Mouse (Mus musculus) T-helper 2 cell (primary cell): ENCODE measurements around the gene Rmnd5b.
"Not testable (repeated sequence)": the region's sequence is repeated elsewhere in the genome, so short reads cannot be mapped to it uniquely, and the experiment has no call there.

Experiments
- in situ Hi-C: fragments of 300-600 bp; cut with MboI, MseI; formaldehyde crosslinking; loops from one replicate; pipeline ENCODE4 v1.15.1; 2025; ENCODE audit warnings: high pct_unique_total_duplicates

Rmnd5b gene

DNA sequence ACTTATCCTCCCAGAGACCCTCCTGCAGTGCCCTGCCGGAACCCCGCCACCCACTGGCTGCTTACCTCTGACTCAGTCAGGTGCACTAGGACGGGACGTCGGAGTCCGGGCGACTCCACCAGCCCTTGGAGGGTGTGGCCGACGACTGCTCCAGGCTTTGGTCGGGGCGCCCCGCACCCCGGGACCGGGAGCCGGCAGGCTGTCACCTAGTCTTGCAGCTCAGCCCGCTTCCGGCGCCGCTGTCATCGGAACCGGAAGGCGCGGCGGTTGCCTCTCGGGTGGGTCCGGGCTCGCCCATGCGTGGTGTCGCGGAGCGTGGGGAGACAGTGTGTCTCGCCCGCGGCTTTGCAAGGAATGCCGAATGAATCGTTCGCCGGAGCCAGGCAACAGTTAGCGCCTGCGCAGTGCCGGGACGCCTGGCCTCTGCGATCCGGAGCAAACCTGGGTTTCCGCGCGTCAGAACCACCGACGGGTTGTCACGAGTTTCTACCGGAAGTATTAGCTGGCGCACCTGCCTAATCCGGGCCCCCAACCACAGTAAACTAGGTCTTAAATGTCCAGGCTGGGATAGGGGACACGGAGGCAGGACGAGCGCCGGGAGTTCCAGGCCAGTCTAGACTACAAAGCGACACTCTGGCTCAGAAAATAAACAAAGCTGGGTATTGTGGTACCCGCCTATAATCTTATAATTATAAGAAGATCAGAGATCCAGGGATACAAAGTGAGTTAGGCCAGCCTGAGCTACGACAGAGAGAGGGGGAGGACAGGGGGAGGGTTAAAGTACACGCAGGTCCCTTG lies at the start of gene Rmnd5b:
TSS of gene Rmnd5b (minus strand) at position 372 of the 798 bp plus-strand sequence.
- in situ Hi-C loops, result no loop called here

DNA sequence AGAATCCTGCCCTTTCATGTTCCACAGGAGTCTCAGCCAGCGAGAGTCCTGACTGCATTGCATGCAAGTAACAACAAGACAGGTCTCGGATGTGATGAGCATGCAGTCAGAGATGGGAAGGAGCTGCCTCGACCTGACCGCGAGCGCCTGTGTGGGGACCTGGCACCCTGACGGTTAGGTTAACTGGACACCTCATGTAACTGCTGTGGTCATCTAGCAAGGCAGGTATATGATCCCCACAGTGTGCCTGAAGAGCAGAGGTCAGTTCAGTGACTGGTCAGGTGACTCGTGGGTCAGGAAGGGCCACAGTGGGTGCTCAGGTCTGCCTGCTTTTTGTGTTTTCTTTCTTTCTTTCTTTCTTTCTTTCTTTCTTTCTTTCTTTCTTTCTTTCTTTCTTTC lies 46.3 kb upstream of the Rmnd5b start:
- in situ Hi-C loops, result loop anchor here (5.0 kb wide), 1 partner anchor 60 kb away; no protein-coding TSS in a partner anchor

DNA sequence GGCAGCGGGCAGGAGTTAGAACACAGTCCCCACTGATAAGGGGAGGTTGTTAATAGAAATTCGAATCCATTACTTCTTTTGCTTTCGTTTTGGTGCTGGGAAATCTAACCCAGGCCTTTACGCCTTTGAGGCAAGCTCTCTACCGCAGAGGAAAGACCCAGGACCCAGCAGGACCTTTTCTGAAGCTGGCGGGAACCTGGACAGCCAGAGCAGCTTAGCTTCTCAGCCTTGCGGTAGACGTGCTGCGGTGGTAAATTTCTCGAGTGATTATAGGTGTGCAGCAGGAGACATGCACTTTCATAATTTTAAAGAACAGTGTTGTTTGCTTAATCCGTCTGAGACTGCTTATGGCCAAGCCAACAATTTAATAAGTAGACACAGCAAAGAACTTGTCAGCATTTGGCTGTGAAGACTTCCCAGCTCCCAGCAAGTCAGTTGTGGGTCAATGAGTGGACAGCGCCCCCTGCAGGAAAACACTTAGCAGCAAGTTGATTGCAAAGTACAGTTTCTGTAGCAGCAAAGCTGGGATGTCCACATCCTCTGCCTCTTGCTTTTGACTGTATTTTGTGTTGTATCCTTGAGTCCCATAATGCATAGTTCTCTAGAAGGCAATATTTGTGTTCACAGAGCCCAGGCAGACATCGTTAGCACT lies 45.8 kb upstream of the Rmnd5b start:
- in situ Hi-C loops, result loop anchor here (5.0 kb wide), 1 partner anchor 59 kb away; no protein-coding TSS in a partner anchor

DNA sequence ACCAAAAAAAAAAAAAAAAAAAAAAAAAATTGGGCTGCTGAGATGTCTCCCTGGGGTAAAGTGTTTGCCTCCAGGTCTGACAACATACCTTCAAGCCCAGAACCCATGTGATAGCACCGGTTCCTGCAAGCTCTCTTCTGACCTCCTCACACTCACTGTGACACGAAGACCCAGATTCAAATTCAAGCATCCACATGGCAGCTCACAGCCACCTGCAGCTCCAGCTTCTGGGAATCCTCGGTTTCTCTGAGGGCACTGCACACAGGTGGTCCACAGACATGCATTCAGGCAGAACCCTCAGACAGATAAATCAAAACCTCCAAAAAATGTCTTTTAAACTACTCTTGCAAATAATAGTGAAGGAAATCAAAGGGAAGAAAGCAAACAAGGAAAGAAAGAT lies 43.8 kb upstream of the Rmnd5b start:
- in situ Hi-C loops, result no loop called here

DNA sequence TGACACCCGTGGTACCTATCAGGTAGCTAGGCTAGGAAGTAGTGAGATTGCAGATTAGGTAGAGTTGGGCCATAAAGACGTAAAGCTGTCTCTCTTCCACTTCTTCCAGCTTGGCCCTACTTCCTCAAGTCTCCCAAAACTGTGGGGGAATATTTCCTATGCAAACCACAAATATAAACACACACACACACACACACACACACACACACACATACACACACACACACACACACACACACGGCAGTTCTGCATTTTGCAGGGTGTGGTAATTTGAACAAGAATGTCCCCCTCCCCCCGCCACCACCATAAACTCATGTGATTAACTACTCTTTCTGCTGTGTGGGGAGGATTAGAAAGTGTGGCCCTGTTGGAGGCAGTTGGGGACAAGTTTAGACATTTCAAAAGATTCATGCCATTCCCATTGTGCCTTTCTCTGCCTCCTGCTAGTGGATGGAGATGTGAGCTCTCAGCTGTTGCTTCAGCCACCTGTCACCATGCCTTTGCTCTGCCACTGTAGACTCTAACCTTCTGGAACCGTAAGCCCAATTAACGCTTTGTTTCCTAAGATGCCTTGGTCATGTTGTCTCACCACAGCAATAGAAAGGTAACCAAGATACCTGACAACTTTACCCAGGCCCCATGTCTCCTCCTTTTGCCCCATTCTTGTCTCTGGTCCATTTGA lies 42.2 kb upstream of the Rmnd5b start:
- in situ Hi-C loops, result no loop called here

DNA sequence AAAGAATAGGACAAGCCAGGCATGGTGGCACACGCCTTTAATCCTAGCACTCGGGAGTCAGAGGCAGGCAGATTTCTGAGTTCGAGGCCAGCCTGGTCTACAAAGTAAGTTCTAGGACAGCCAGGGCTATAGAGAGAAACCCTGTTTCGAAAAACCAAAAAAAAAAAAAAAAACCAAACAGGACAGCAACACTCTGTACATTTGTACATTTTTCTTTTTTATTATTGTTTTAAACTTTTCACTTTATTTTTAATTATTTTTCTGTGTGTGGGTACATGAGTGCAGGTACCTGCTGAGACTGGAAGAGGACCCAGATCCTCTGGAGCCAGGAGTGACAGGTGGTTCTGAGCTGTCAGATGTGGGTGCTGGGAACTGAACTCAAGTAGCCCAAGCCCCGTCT lies 39.7 kb upstream of the Rmnd5b start:
- in situ Hi-C loops, result no loop called here

DNA sequence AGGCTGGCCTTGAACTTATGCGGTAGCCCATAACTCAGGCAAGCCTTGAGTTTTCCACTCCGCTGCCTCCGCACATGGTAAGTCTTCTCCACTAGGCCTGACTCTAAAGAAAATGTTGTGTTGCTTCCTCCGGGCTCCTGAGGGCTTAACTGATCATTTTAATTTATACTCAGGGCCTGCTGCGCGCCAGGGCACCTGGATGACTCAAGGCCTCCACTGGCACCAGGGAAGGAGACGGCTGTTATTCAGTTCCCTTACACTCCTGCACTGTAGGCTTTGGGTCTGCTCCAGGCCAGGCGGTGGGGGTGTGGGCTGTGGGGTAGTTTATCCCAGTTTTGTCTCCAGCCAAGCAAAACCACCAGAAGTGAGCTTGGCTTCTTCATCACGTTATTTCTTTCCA lies 37.6 kb upstream of the Rmnd5b start:
- in situ Hi-C loops, result no loop called here

DNA sequence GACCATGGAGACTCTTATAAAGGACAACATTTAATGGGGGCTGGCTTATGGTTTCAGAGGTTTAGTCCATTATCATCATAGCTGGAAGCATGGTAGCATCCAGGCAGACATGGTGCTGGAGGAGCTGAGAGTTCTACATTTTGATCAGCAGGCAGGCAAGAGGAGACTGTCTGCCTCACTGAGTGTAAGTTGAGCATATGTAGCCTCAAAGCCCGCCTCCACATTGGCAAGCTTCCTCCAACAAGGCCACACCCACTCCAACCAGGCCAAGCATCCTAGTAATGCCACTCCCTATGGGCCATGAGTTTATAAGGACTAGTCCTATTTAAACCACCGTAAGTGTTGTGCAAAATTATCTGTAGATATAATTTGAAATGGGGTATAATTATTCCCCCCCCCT lies 35.7 kb upstream of the Rmnd5b start:
- in situ Hi-C loops, result no loop called here

DNA sequence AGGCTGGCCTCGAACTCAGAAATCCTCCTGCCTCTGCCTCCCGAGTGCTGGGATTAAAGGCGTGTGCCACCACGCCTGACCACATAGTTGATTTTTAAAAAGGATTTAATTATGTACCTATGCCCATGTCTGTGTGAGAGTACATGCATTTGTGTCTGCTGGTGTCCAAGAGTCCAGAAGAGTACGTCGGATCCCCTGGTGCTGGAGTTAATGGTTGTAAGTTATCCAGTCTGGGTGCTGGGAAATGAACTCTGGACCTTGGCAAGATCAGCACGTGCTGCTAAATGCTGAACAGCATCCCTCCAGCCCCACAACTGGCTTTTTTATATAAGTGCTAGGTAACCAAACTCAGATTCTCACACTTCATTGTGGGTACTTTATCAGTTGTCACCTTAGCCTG lies 35.1 kb upstream of the Rmnd5b start:
- in situ Hi-C loops, result no loop called here

DNA sequence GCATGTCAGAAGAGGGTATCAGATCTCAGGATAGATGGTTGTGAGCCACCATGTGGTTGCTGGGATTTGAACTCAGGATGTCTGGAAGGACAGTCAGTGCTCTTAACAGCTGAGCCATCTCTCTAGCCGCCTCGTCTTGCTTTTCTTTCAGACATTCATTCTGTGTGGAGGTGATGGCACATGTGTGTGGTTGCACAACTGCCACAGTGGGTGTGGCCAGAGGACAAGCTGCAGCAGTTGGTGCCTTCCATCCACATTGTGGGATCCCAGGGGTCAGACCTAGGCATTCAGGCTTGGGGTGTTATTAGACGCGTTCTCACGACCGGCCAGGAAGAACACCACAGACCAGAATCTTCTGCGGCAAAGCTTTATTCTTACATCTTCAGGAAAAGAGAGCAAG lies 29.1 kb upstream of the Rmnd5b start:
- in situ Hi-C loops, result not testable (repeated sequence)

DNA sequence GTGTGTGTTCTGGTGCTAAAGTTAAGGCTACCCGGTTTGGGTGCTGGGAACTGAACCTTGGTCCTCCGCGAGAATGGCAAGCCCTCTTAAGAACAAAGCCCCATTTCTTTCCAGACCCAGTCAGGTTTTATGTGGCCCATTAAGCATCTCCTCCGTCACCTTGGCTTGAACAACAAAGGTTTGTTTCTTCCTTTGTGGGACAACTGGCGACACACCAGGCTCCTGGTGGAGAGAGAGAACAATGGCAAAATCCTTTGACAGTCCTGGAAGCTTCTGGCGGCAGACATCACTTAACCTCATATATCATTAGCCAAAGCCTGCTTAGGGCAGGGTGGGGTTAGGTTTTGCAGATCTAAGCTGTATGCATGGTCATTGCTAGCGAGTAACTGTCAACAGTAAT lies 26.9 kb upstream of the Rmnd5b start:
- in situ Hi-C loops, result no loop called here

DNA sequence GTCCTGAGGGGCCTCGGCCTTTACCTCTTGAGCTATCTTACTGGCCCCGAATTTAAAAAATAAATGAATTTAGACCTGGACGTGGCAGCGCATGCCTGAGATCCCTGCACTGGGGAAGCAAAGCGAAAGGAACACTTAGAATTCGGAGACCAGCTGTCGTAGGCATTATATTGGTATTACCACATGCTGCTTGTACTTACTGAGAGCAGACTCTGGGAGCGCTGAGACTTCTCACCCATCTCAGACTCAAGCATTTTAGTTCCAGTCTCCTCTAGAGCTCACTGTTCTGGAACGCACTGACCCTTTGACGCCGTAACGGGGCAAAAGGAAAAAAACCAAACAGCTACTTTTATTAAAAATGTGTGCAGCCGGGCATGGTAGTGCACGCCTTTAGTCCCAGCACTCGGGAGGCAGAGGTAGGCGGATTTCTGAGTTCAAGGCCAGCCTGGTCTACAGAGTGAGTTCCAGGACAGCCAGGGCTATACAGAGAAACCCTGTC lies 26.2 kb upstream of the Rmnd5b start:
- in situ Hi-C loops, result no loop called here

DNA sequence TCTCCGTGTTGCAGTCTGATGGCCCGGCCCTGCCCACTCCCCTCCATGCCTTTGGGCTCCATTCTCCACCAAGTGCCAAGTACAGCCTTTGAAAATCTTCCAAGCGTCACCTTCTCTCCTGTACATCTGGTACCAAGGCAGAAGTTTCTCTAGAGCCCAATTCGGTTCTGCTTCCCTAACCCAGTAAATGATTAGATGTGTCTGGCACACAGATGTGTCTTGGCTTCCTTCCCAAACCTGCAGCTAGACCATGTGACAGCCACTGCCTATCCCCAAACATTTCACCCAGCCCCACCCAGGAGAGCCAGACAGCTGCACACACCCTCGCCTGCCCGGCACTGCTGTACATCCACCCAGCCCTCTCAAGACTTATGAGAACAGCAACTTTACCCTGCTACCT lies 23.0 kb upstream of the Rmnd5b start:
- in situ Hi-C loops, result no loop called here

DNA sequence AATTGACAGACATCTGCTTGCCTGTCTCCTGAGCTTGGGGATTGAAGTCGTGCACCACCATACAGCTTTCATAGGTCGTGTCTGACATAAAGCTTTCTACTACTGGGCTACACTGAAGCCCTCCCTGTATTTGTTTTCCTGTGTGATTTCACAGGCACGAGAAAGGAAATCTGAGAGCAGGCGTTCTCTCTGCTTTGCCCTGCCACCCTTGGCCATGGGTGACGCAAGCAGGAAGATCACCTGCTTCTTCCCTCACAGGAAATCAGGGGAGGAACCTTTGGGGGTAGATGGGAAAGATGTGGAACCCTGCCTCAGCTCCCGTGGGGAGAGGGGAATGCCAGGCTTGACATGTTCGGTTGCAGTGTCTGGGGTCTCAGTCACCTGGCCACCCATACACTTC lies 22.6 kb upstream of the Rmnd5b start:
- in situ Hi-C loops, result no loop called here

DNA sequence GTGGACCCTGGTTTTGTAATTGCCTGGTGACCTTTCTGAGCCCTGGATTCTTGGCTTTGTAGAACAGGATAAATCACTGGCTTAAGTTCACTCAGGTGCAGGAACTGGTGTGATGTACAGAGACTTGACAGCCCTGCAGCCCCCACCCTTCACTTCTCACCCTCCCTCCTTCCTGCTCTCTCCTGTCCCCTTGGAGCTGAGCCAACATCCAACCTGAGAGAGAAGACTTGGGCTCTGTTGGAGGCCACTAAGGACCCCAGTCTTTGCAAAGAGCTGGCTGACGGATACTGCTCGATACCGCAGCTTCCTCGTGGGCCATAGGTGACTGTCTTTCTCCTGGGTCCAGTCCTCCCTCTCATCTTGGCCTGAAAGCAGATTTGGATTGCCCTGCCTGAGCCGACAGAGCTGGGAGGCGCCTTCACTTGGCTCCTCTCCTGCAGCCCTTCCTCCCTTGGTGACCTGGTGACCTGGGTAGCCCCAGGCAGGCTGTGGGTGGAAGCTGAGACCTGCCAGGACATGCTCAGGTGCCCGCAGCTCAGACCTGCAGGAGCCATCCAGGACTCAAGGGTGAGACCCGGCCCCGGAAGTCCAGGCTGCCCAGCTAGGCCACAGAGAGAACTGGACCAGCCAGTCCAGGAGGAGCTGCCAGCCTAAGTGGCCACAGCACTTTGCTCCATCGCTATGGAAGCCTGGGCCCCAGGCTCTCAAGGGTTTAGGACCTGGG lies 21.3 kb upstream of the Rmnd5b start:
- in situ Hi-C loops, result no loop called here

DNA sequence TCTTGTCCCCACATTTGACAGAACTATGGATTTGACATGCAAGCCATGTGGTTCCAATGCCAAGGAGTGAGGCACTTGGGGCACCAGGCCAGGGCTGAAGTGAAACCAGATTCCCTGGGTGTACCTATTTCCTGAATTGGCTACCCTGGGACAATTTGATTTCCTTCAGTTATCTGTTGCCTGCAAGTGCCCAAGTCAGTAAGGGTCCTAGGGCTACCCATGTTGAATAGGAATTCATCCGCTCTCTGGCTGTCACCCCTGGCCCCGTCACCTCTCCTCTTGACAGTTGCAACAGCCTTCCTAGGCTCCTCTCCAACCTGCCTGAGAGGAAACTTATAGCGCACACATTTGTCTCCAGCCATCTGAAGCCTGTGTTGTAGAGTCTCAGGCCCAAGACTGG lies 19.2 kb upstream of the Rmnd5b start:
- in situ Hi-C loops, result no loop called here

DNA sequence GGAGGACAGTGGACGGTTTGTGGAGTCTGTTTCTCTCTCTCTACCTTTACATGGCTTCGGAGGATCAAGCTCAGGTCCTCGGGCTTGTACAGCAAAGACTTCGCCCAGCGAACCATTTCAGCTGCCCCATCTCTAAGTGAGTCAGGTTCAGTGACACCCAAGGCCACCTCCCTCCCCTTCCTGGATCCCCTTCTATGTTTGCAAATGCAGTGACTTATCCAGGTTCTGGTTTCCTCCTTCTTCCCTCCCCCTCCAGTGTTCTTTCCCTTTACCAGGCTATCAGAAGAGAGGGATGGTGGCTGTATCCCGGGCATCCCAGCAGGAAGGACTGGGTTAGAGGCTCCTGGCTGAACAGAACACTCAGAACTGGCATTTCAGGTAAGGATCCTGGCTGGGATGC lies 18.0 kb upstream of the Rmnd5b start:
- in situ Hi-C loops, result no loop called here

DNA sequence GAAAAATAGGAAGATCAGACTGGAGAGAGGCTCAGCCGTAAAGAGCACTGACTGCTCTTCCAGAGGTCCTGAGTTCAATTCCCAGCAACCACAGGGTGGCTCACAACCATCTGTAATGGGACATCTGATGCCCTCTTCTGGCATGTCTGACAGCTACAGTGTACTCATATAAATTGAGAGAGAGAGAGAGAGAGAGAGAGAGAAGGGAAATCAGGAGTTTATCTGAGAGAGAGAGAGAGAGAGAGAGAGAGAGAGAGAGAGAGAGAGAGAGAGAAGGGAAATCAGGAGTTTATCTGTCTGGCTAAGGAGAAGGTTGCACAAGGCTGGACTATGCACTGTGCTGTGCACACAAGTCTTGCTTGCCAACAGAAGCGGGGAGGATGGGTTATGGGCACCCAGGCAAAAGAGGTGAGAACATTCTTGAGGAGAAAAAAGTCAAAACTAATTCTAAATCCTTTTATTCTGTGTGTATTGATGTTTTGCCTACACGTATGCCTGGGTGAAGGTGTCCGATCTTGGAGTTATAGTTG lies 17.3 kb upstream of the Rmnd5b start:
- in situ Hi-C loops, result no loop called here

DNA sequence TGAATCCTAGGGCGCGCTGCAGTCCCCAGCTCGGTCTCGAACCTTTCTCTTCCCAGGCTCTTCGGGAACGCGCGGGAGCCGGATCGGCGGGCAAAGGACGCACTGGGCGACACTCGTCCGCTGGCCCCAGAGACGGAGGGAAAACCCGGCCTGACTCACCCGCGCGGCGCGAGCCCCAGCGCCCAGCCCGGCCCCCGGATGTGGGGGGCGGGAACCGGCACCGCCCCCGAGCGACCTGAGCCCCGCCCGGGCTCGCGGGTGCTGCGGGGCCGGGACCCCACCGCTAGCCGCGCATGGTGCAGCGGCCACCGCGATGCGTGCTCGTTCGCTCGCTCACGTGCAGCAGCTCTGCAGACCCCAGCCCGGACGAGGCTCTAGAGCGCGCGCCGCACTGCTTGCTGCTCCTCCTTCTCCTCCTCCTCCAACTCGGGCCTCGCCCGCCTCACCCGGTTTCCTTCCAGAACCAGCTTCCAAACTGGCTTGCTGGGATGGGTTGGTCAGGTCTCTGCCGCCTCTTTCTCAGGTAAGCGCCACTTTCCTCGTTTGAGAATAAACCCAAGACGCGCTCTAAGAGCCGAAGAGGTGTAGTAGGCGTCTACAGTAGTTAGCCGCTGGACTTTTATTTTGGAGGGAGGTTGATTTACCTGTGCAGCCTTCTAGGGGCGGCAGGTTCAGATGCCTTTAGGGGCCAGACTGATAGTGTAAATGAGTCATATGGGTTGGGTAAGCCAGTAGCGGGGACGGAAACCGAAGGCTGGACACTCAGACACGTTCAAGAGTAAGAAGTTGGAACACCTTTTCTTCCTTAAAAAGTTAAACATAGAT lies 15.2 kb upstream of the Rmnd5b start, which contains the start of the genes N4bp3 and D930048N14Rik:
TSS of gene N4bp3 (minus strand) at position 152 of the 825 bp plus-strand sequence.
TSS of gene D930048N14Rik (plus strand) at position 264 of the 825 bp plus-strand sequence.
- in situ Hi-C loops, result no loop called here

DNA sequence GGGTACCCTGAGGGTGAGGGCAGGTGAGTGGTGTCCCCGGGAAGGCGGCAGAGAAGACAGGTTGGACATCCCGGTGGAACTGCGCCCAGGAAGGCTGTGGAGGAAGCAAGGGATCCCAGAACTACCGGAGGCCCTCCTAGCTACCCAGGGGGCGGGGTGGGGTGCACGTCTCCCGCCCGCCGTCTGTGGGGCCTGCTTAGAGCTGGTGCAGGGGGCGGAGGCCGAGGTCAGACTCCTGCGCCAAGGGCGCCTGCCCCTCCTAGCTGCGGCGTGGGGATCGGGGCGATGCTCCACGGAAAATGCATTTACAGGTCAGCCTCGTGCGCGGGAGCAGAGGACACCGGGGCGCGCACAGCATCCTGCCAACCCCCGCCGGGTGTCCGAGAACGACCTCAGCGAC lies 14.6 kb upstream of the Rmnd5b start:
- in situ Hi-C loops, result no loop called here

DNA sequence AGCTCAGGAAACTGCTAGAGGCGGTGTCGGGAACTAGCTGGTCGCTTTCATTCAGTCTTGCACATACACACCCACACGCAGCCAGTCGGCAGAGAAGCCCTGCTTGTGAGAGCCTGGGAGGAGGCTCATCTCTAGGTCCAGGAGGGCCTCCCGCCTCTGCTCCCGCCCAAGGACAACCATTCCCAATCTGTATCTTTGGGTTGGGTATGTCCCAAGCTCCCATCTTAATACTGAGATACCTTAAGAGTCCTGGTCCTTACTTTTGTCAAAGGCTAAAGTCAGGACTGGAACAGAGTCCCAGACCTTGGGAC lies 14.1 kb upstream of the Rmnd5b start:
- in situ Hi-C loops, result no loop called here
